In the genomic region with DNA sequence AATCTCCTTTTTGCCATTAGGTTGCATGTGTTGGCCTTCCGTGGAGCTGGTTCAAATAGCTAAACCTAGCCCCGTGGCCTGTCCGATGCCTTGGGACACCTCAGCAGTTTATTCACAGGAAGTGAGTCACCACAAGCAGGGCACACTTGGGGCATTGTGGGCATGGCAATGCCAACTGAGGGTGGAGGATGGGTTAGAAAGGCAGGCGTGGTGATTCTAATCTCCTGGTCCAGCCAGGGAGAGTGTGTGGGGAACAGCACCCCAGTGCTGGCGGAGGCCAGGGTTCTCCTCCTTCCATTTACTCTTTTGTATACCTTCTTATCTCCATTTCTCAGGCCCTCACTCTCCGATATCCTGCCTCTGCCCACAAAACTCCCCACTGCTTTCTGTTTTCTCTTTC, we compare ENCODE assay signal across 10 mouse cellular contexts. TPM values are rescaled to one million over a fixed set of nuclear protein-coding genes. Genes with fewer than 3 reads are reported as not detected.
DNase-seq lines count a peak whose midpoint lies in the region; ATAC-seq and TF ChIP-seq lines count a peak whose summit lies in the region.
"Had no signal": no experiment of that assay in that cellular context is flagged by ENCODE, and none has a peak within 500 bp of the region (broad histone marks: within the 10 kb centered on the region; RNA-seq: fewer than 3 reads in every experiment).

No protein-coding gene starts in this region.

- H3K27me3 ChIP-seq in heart, embryonic 10.5 days (ENCODE audit: insufficient read depth, poor library complexity, severe bottlenecking): no peaks in the 10 kb centered on the region
- H3K27me3 ChIP-seq in CH12.LX (replicated peaks): no peaks in the 10 kb centered on the region
- no peaks in the 10 kb centered on the region for H3K27me3 ChIP-seq in megakaryocyte, embryonic 14.5 days (replicated peaks)
- no peaks in the 10 kb centered on the region for H3K27me3 ChIP-seq in intestine, embryonic 15.5 days (replicated peaks)
- H3K27me3 ChIP-seq: embryonic facial prominence, embryonic 15.5 days had no signal

- TF ChIP-seq CTCF in CH12.LX (conservative IDR thresholded peaks at IDR 0.05 in 1 of 2, IDR thresholded peaks at IDR 0.05 in 1 of 2; ENCODE audit: low read depth in 2 of 2, low read length in 2 of 2): no peak

- dilution Hi-C loops in CH12.LX (cut with MboI; ENCODE audit: extremely low pct_ligation_motif_present, extremely low pct_unique_long_range_greater_than_20kb, low sequenced_read_pairs): no loop called here

- no peak for TF ChIP-seq EP300 in CH12.LX (IDR thresholded peaks at IDR 0.05; ENCODE audit: low read length)

- no peak for TF ChIP-seq RAD21 in CH12.LX (IDR thresholded peaks at IDR 0.05; ENCODE audit: low read depth, low read length)

- 0 out of 2 replicates have a peak overlapping the region, but pooled peaks have one; percentile 2 for H3K27ac ChIP-seq in heart, embryonic 10.5 days
- H3K27ac ChIP-seq in CH12.LX (ENCODE audit: insufficient read depth, low read depth): peak overlapping the region; percentile 72
- no peak overlapping the region for H3K27ac ChIP-seq in intestine, embryonic 15.5 days
- H3K27ac ChIP-seq: embryonic facial prominence, embryonic 15.5 days had no signal

- peak overlapping the region; percentile 97 for H3K9ac ChIP-seq in CH12.LX (ENCODE audit: insufficient read depth, low read depth)
- no peak overlapping the region for H3K9ac ChIP-seq in intestine, embryonic 15.5 days
- H3K9ac ChIP-seq: embryonic facial prominence, embryonic 15.5 days; lung, embryonic 14.5 days had no signal

- no peaks in the 10 kb centered on the region for H3K9me3 ChIP-seq in heart, embryonic 10.5 days
- H3K9me3 ChIP-seq in CH12.LX (replicated peaks; ENCODE audit: low read length): no peaks in the 10 kb centered on the region
- no peaks in the 10 kb centered on the region for H3K9me3 ChIP-seq in megakaryocyte, embryonic 14.5 days
- no peaks in the 10 kb centered on the region for H3K9me3 ChIP-seq in intestine, embryonic 15.5 days
- H3K9me3 ChIP-seq: embryonic facial prominence, embryonic 15.5 days had no signal

- no peak overlapping the region for H3K4me3 ChIP-seq in heart, embryonic 10.5 days
- peak overlapping the region in 1 of 3 experiments; percentile 20 for H3K4me3 ChIP-seq in CH12.LX (replicated peaks in 1 of 3; ENCODE audit: low read depth in 2 of 3, low read length in 2 of 3, poor library complexity in 1 of 3)
- H3K4me3 ChIP-seq in megakaryocyte, embryonic 14.5 days (replicated peaks): peak overlapping the region; percentile 89
- no peak overlapping the region for H3K4me3 ChIP-seq in intestine, embryonic 15.5 days (replicated peaks)
- H3K4me3 ChIP-seq: embryonic facial prominence, embryonic 15.5 days had no signal

- H3K4me2 ChIP-seq in CH12.LX (ENCODE audit: insufficient read depth, low read depth, poor library complexity, severe bottlenecking): peak overlapping the region; percentile 95
- no peak overlapping the region for H3K4me2 ChIP-seq in intestine, embryonic 15.5 days (replicated peaks)
- H3K4me2 ChIP-seq: embryonic facial prominence, embryonic 15.5 days; lung, embryonic 14.5 days had no signal

- peaks cover 30% of the 10 kb centered on the region for H3K4me1 ChIP-seq in heart, embryonic 10.5 days
- peaks cover 14 to 32% of the 10 kb centered on the region in 2 experiments for H3K4me1 ChIP-seq in CH12.LX (ENCODE audit: control insufficient read depth in 1 of 2, insufficient read depth in 2 of 2)
- peaks cover 66% of the 10 kb centered on the region for H3K4me1 ChIP-seq in megakaryocyte, embryonic 14.5 days
- peaks cover 19% of the 10 kb centered on the region for H3K4me1 ChIP-seq in intestine, embryonic 15.5 days (replicated peaks)

- no peak for ATAC-seq in cerebellum, adult (ENCODE audit: insufficient number of reproducible peaks, low FRiP score, low TSS enrichment)
- no peak for ATAC-seq in intestine, embryonic 15.5 days

- 47% methylated on average over 6 of the region's 6 CpGs for WGBS in heart, embryonic 10.5 days
- 73% methylated on average over 6 of the region's 6 CpGs for WGBS in intestine, embryonic 15.5 days

- in situ Hi-C loops in CH12.LX (cut with MboI; ENCODE audit: low pct_ligation_motif_present, low pct_unique_long_range_greater_than_20kb, low sequenced_read_pairs): no loop called here

- TF ChIP-seq POLR2A in CH12.LX (IDR thresholded peaks at IDR 0.05; ENCODE audit: low read depth, low read length): peak; percentile 56

- intact Hi-C loops in heart, postnatal 25 days (cut with DNase I): loop anchor here (5.0 kb wide), 1 partner anchor 80 kb away; no protein-coding TSS in a partner anchor

- no peak for DNase-seq in heart, embryonic 10.5 days (ENCODE audit: low spot score)
- DNase-seq in heart, postnatal 25 days (ENCODE audit: low spot score): no peak
- no peak for DNase-seq in CH12.LX (ENCODE audit: extremely low read depth)
- peak; percentile 79 for DNase-seq in c-Kit-positive CD71-positive TER-119-positive erythroid progenitor cells, embryonic 14.5 days (ENCODE audit: low spot score)
- no peak for DNase-seq in kidney, adult 9 months
- DNase-seq: lung, embryonic 14.5 days had no signal

- H3K36me3 ChIP-seq in heart, embryonic 10.5 days: no peaks in the 10 kb centered on the region
- H3K36me3 ChIP-seq in CH12.LX (replicated peaks in 1 of 2; ENCODE audit: control insufficient read depth in 1 of 2, insufficient read depth in 1 of 2, low read length in 1 of 2): peaks cover 0 to 4% of the 10 kb centered on the region in 2 experiments
- peaks cover 10% of the 10 kb centered on the region for H3K36me3 ChIP-seq in megakaryocyte, embryonic 14.5 days (replicated peaks; ENCODE audit: low read length)
- H3K36me3 ChIP-seq in intestine, embryonic 15.5 days: no peaks in the 10 kb centered on the region
- H3K36me3 ChIP-seq: embryonic facial prominence, embryonic 15.5 days had no signal

- peaks cover 23% of the 10 kb centered on the region for H3K79me2 ChIP-seq in CH12.LX (replicated peaks; ENCODE audit: control insufficient read depth, extremely low read depth, insufficient read depth, poor library complexity, severe bottlenecking)

TF ChIP-seq in CH12.LX, 34 proteins besides CTCF, POLR2A, EP300 and RAD21:
- peak; percentile 48; the same call in 1 of the 2 replicates for TF ChIP-seq BHLHE40 (IDR thresholded peaks at IDR 0.05; ENCODE audit: low read depth, low read length)
- TF ChIP-seq CHD2 (IDR thresholded peaks at IDR 0.05; ENCODE audit: low read length): peak; percentile 55; the same call in 1 of the 2 replicates
- peak; percentile 83 for TF ChIP-seq CHD1 (IDR thresholded peaks at IDR 0.05; ENCODE audit: low read depth, low read length)
- TF ChIP-seq ZMIZ1 (IDR thresholded peaks at IDR 0.05; ENCODE audit: low read depth, low read length): no peak
- 0 out of 2 replicates have a peak, but pooled peaks have one; percentile 25 for TF ChIP-seq TCF12 (IDR thresholded peaks at IDR 0.05; ENCODE audit: low read depth, low read length)
- TF ChIP-seq ELF1 (IDR thresholded peaks at IDR 0.05; ENCODE audit: low read depth, low read length): 0 out of 2 replicates have a peak, but pooled peaks have one; percentile 28

RNA-seq across cellular contexts. Expression of gene Cers2, which starts 2.0 kb away (rescaled TPM):
- polyA plus RNA-seq in heart, embryonic 10.5 days (2016; fragmentation: Nextera tagmentation; extraction: Ambion mirVana): 147 TPM in 2 replicates
- 10 to 100 TPM; 35.9 to 40.4 TPM for total RNA-seq in heart, postnatal 25 days (2021)
- total RNA-seq in CH12.LX (2012; rRNA removed) (70.6 and 81.1 TPM in 2 replicates), CH12.LX (2014; rRNA removed) (96.7 and 105 TPM in 2 replicates)
- 84.5 and 89.8 TPM in 2 replicates for polyA plus RNA-seq in CH12.LX (2012; ENCODE audit: insufficient read length, low read depth)
- polyA plus RNA-seq in megakaryocyte, embryonic 14.5 days (2012; ENCODE audit: insufficient read depth, low replicate concordance): 36.9 and 124 TPM in 2 replicates
- polyA plus RNA-seq in intestine, embryonic 15.5 days (2015; fragmentation: Nextera tagmentation; extraction: Ambion mirVana): 146 and 148 TPM in 2 replicates

RNA-seq across cellular contexts. Expression of gene Anxa9, which starts 5.6 kb away (rescaled TPM):
- polyA plus RNA-seq in heart, embryonic 10.5 days (2016; fragmentation: Nextera tagmentation; extraction: Ambion mirVana): 1.6 and 2.5 TPM in 2 replicates
- total RNA-seq in heart, postnatal 25 days (2021): under 1 TPM; 0.52 to 0.59 TPM
- total RNA-seq in CH12.LX (2012; rRNA removed) (1.9 and 2.5 TPM in 2 replicates), CH12.LX (2014; rRNA removed) (1.4 and 1.5 TPM in 2 replicates)
- polyA plus RNA-seq in CH12.LX (2012; ENCODE audit: insufficient read length, low read depth): 3.6 and 4.1 TPM in 2 replicates
- polyA plus RNA-seq in megakaryocyte, embryonic 14.5 days (2012; ENCODE audit: insufficient read depth, low replicate concordance): 0.66 TPM in 1 of 2 replicates, not detected in the other
- polyA plus RNA-seq in intestine, embryonic 15.5 days (2015; fragmentation: Nextera tagmentation; extraction: Ambion mirVana): 1.4 and 1.6 TPM in 2 replicates

RNA-seq across cellular contexts. Expression of gene Prune1, which starts 30.7 kb away (rescaled TPM):
- 30.7 and 31.1 TPM in 2 replicates for polyA plus RNA-seq in heart, embryonic 10.5 days (2016; fragmentation: Nextera tagmentation; extraction: Ambion mirVana)
- 10 to 100 TPM; 22.1 to 22.8 TPM for total RNA-seq in heart, postnatal 25 days (2021)
- total RNA-seq in CH12.LX (2012; rRNA removed) (7.1 and 8.4 TPM in 2 replicates), CH12.LX (2014; rRNA removed) (7.1 and 8.5 TPM in 2 replicates)
- polyA plus RNA-seq in CH12.LX (2012; ENCODE audit: insufficient read length, low read depth): 8.8 and 9.1 TPM in 2 replicates
- 5.2 and 6.0 TPM in 2 replicates for polyA plus RNA-seq in megakaryocyte, embryonic 14.5 days (2012; ENCODE audit: insufficient read depth, low replicate concordance)
- polyA plus RNA-seq in intestine, embryonic 15.5 days (2015; fragmentation: Nextera tagmentation; extraction: Ambion mirVana): 15.5 and 15.7 TPM in 2 replicates

RNA-seq across cellular contexts. Expression of gene Mindy1, which starts 31.5 kb away (rescaled TPM):
- polyA plus RNA-seq in heart, embryonic 10.5 days (2016; fragmentation: Nextera tagmentation; extraction: Ambion mirVana): 26.2 and 27.0 TPM in 2 replicates
- 10 to 100 TPM; 20.2 to 23.4 TPM for total RNA-seq in heart, postnatal 25 days (2021)
- 4.9 and 5.4 TPM in 2 replicates for total RNA-seq in CH12.LX (2012; rRNA removed)
- total RNA-seq in CH12.LX (2014; rRNA removed): 5.0 and 6.0 TPM in 2 replicates
- polyA plus RNA-seq in CH12.LX (2012; ENCODE audit: insufficient read length, low read depth): 8.7 and 14.4 TPM in 2 replicates
- polyA plus RNA-seq in megakaryocyte, embryonic 14.5 days (2012; ENCODE audit: insufficient read depth, low replicate concordance): 517 and 1,363 TPM in 2 replicates
- polyA plus RNA-seq in intestine, embryonic 15.5 days (2015; fragmentation: Nextera tagmentation; extraction: Ambion mirVana): 36.1 and 38.4 TPM in 2 replicates

RNA-seq across cellular contexts. Expression of gene Setdb1, which starts 44.4 kb away (rescaled TPM):
- polyA plus RNA-seq in heart, embryonic 10.5 days (2016; fragmentation: Nextera tagmentation; extraction: Ambion mirVana): 33.0 and 42.8 TPM in 2 replicates
- total RNA-seq in heart, postnatal 25 days (2021): 10 to 100 TPM; 11.2 to 11.4 TPM
- 33.7 and 36.1 TPM in 2 replicates for total RNA-seq in CH12.LX (2012; rRNA removed)
- 43.2 and 46.5 TPM in 2 replicates for total RNA-seq in CH12.LX (2014; rRNA removed)
- 45.1 and 49.5 TPM in 2 replicates for polyA plus RNA-seq in CH12.LX (2012; ENCODE audit: insufficient read length, low read depth)
- 2.3 and 6.3 TPM in 2 replicates for polyA plus RNA-seq in megakaryocyte, embryonic 14.5 days (2012; ENCODE audit: insufficient read depth, low replicate concordance)
- 29.2 and 31.2 TPM in 2 replicates for polyA plus RNA-seq in intestine, embryonic 15.5 days (2015; fragmentation: Nextera tagmentation; extraction: Ambion mirVana)
